Comparison of ENCODE assay signal across 7 mouse cellular contexts in genomic region chr8:111343225-111343624, GRCm38 (mm10). TPM values are rescaled to one million over a fixed set of nuclear protein-coding genes. Genes with fewer than 3 reads are reported as not detected.
DNase-seq lines count a peak whose midpoint lies in the region; ATAC-seq and TF ChIP-seq lines count a peak whose summit lies in the region.

No protein-coding gene starts in this region.

- no peaks in the 10 kb centered on the region for H3K27me3 ChIP-seq in spleen, adult 2 months (ENCODE audit: control insufficient read depth, insufficient read depth, low read length)

- DNase-seq in ES-CJ7 (ENCODE audit: low read depth, low spot score), result peak; percentile 77
- peak; percentile 86 for DNase-seq in adrenal gland, adult 2 months
- DNase-seq in embryo, embryonic 11 days, result peak; percentile 81
- peak; percentile 87 to 91 for DNase-seq in heart, postnatal 10 days
- peak; percentile 75 for DNase-seq in layer of hippocampus, adult 9-11 months
- peak; percentile 44 to 74 for DNase-seq in spleen, adult 2 months (ENCODE audit: low read depth in 1 of 2, low spot score in 2 of 2)

- no peaks in the 10 kb centered on the region; the same call in 1 of the 2 replicates for H3K4me1 ChIP-seq in spleen, adult 2 months (ENCODE audit: control insufficient read depth, insufficient read depth, insufficient read length)

- ATAC-seq in megakaryocyte, adult 5-6 weeks (ENCODE audit: poor library complexity, severe bottlenecking), result peak; percentile 94

- 2% methylated on average over 5 of the region's 5 CpGs for WGBS in spleen, adult 2 months

- TF ChIP-seq POLR2A in spleen, adult 2 months (IDR thresholded peaks at IDR 0.05; ENCODE audit: low read depth, low read length), result no peak

- TF ChIP-seq CTCF in spleen, adult 2 months (IDR thresholded peaks at IDR 0.05; ENCODE audit: extremely low read depth, insufficient read depth, insufficient read length, insufficient replicate concordance), result peak; percentile 89; the same call in 1 of the 2 replicates

- H3K36me3 ChIP-seq in spleen, adult 2 months (ENCODE audit: control insufficient read depth, insufficient read depth, low read length), result no peaks in the 10 kb centered on the region

- H3K27ac ChIP-seq in spleen, adult 2 months (ENCODE audit: insufficient read depth, low read length), result no peak overlapping the region

- H3K4me3 ChIP-seq in spleen, adult 2 months (ENCODE audit: extremely low read depth, insufficient read depth, insufficient read length), result no peak overlapping the region

- intact Hi-C loops in heart, postnatal 10 days (cut with DNase I), result loop anchor here (1.0 to 5.0 kb wide), 4 partner anchors 96 to 494 kb away; partner anchors contain the start of gene Ldhd

RNA-seq across cellular contexts. Expression of gene Mlkl, which starts 5.2 kb away (rescaled TPM):
- 10 to 100 TPM in 1 of 2 experiments, 1 to 10 TPM in 1; 8.4 to 25.0 TPM for total RNA-seq in adrenal gland, adult 2 months (2021)
- 1.1 and 2.0 TPM in 2 replicates for polyA plus RNA-seq in adrenal gland, adult 2 months (2012; rRNA removed)
- 1 to 10 TPM; 4.6 to 4.8 TPM for total RNA-seq in heart, postnatal 10 days (2021)
- 76.7 and 81.9 TPM in 2 replicates for total RNA-seq in megakaryocyte, adult 5-6 weeks (2015)
- total RNA-seq in megakaryocyte, adult 5-6 weeks (2017), result 71.7 and 77.0 TPM in 2 replicates
- polyA plus RNA-seq in spleen, adult 2 months (2012; rRNA removed), result 1.0 and 1.1 TPM in 2 replicates

RNA-seq across cellular contexts. Expression of gene Rfwd3, which starts 43.2 kb away (rescaled TPM):
- total RNA-seq in adrenal gland, adult 2 months (2021), result 10 to 100 TPM; 50.1 to 54.4 TPM
- polyA plus RNA-seq in adrenal gland, adult 2 months (2012; rRNA removed), result 11.6 and 13.6 TPM in 2 replicates
- 10 to 100 TPM; 20.4 to 26.1 TPM for total RNA-seq in heart, postnatal 10 days (2021)
- 52.6 and 58.1 TPM in 2 replicates for total RNA-seq in megakaryocyte, adult 5-6 weeks (2015)
- 74.0 and 75.1 TPM in 2 replicates for total RNA-seq in megakaryocyte, adult 5-6 weeks (2017)
- polyA plus RNA-seq in spleen, adult 2 months (2012; rRNA removed), result 10.6 and 10.9 TPM in 2 replicates

RNA-seq across cellular contexts. Expression of gene Fa2h, which starts 50.4 kb away (rescaled TPM):
- total RNA-seq in adrenal gland, adult 2 months (2021), result 1 to 10 TPM in 1 of 2 experiments, under 1 TPM in 1; 0.21 to 4.7 TPM
- 19.0 and 37.5 TPM in 2 replicates for polyA plus RNA-seq in adrenal gland, adult 2 months (2012; rRNA removed)
- under 1 TPM; 0.22 to 0.31 TPM for total RNA-seq in heart, postnatal 10 days (2021)
- total RNA-seq in megakaryocyte, adult 5-6 weeks (2015), result not detected in 2 replicates
- not detected in 2 replicates for total RNA-seq in megakaryocyte, adult 5-6 weeks (2017)
- polyA plus RNA-seq in spleen, adult 2 months (2012; rRNA removed), result 0.07 and 0.12 TPM in 2 replicates
